Mouse (Mus musculus): ENCODE data around the gene Egfl8. TPM values are rescaled to one million over a fixed set of nuclear protein-coding genes. Genes with fewer than 3 reads are reported as not detected.

The Egfl8 gene
- polyA plus RNA-seq, 2 experiments from 2014 or later = 1.9 to 2.8 TPM

- ATAC-seq = no peak
These were observed 45.9 kb downstream of the Egfl8 start for GRCm38 (mm10) chr17:34569919-34570318.

GRCm38 (mm10) chr17:34568421-34568820 lies 47.4 kb downstream of the Egfl8 start:
- no peak for ATAC-seq

GRCm38 (mm10) chr17:34567311-34567710 lies 48.5 kb downstream of the Egfl8 start:
- no peak for ATAC-seq

DNA sequence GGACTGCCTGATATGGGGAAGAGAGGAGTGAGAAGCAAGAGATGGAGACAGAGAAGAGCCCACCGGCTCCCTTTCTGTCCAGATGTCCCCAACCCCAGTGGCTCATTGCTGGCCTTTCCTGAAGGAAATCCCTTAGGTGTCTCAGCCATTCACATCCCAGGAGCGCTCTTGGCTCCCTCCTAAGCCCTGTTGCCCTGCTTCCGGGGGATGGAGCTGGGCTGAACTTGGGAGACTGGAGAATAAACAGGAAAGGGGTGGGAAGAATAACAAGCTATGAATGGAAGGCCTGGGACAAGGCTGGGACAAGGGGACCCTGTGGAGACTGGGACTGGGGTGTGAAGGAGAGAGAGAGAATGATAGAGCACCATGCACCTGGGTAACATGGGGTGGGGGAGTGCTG lies 51.0 kb downstream of the Egfl8 start:
- no peak for ATAC-seq

GRCm38 (mm10) chr17:34564003-34564421 lies 51.8 kb downstream of the Egfl8 start, which contains the start of gene Notch4:
Notch4 (plus strand) TSS chr17:34564268.
- ATAC-seq = no peak

DNA sequence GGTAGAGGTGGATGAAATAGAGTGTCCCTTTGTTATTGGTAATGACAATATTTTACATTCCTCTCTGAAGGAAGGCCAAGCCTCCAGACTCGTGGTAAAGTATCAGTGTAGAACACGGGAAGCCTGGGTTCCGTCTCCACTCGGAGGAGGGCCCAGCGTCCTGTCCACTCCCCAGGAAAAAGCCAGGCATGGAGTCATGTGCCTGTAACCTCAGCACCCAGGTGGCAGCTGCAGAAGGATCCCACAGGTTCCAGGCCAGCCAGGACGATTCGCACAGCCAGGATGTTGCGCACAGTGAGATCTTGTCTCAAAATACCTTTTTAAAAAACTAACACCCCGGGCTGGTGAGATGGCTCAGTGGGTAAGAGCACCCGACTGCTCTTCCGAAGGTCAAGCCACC lies 52.4 kb downstream of the Egfl8 start:
- no peak for ATAC-seq

Other genes with a start within 250 kb of the Egfl8 start
- gene Btnl1, start 238.8 kb downstream of the Egfl8 start, polyA plus RNA-seq (2017; shearing (Covaris generic)) = not detected
- 1 to 10 TPM; 1.8 to 1.9 TPM for gene BC051142, start 217.2 kb downstream of the Egfl8 start, polyA plus RNA-seq (2017; shearing (Covaris generic))
- not detected for gene Btnl4, start 138.7 kb downstream of the Egfl8 start, polyA plus RNA-seq (2017; shearing (Covaris generic))
- under 1 TPM in 1 of 2 experiments, not detected in 1; 0.76 TPM for gene Btnl6, start 98.6 kb downstream of the Egfl8 start, polyA plus RNA-seq (2017; shearing (Covaris generic))
- gene Notch4, start 51.7 kb downstream of the Egfl8 start, polyA plus RNA-seq (2017; shearing (Covaris generic)) = 1 to 10 TPM in 1 of 2 experiments, under 1 TPM in 1; 0.09 to 1.1 TPM
- gene Gpsm3, start 26.2 kb downstream of the Egfl8 start, polyA plus RNA-seq (2017; shearing (Covaris generic)) = 100 to 1,000 TPM; 227 to 344 TPM
- 10 to 100 TPM in 1 of 2 experiments, 1 to 10 TPM in 1; 7.7 to 12.6 TPM for gene Pbx2, start 24.7 kb downstream of the Egfl8 start, polyA plus RNA-seq (2017; shearing (Covaris generic))
- gene Ager, start 18.1 kb downstream of the Egfl8 start, polyA plus RNA-seq (2017; shearing (Covaris generic)) = 1 to 10 TPM; 4.0 to 4.5 TPM
- 10 to 100 TPM; 68.0 to 75.0 TPM for gene Rnf5, start 12.3 kb downstream of the Egfl8 start, polyA plus RNA-seq (2017; shearing (Covaris generic))
- gene Agpat1, start 11.7 kb downstream of the Egfl8 start, polyA plus RNA-seq (2017; shearing (Covaris generic)) = 10 to 100 TPM; 16.9 to 19.2 TPM
- 10 to 100 TPM; 20.6 to 32.2 TPM for gene Ppt2, start 12.5 kb upstream of the Egfl8 start, polyA plus RNA-seq (2017; shearing (Covaris generic))
- gene Prrt1, start 13.6 kb upstream of the Egfl8 start, polyA plus RNA-seq (2017; shearing (Covaris generic)) = 1 to 10 TPM; 1.4 to 2.2 TPM
- 1 to 10 TPM; 3.6 to 5.9 TPM for gene Fkbpl, start 28.8 kb upstream of the Egfl8 start, polyA plus RNA-seq (2017; shearing (Covaris generic))
- 10 to 100 TPM; 15.2 to 20.2 TPM for gene Atf6b, start 31.2 kb upstream of the Egfl8 start, polyA plus RNA-seq (2017; shearing (Covaris generic))
- not detected for gene Tnxb, start 54.6 kb upstream of the Egfl8 start, polyA plus RNA-seq (2017; shearing (Covaris generic))
- not detected for gene C4b, start 127.9 kb upstream of the Egfl8 start, polyA plus RNA-seq (2017; shearing (Covaris generic))
- not detected for gene Cyp21a1, start 188.6 kb upstream of the Egfl8 start, polyA plus RNA-seq (2017; shearing (Covaris generic))
- gene Stk19, start 221.0 kb upstream of the Egfl8 start, polyA plus RNA-seq (2017; shearing (Covaris generic)) = 10 to 100 TPM; 24.4 to 46.0 TPM
- gene Dxo, start 221.0 kb upstream of the Egfl8 start, polyA plus RNA-seq (2017; shearing (Covaris generic)) = 10 to 100 TPM; 28.8 to 33.4 TPM
- 10 to 100 TPM; 26.8 to 44.1 TPM for gene Skiv2l, start 234.2 kb upstream of the Egfl8 start, polyA plus RNA-seq (2017; shearing (Covaris generic))
- gene Nelfe, start 234.4 kb upstream of the Egfl8 start, polyA plus RNA-seq (2017; shearing (Covaris generic)) = 10 to 100 TPM; 33.2 to 44.8 TPM
- under 1 TPM; 0.27 to 0.61 TPM for gene Cfb, start 246.5 kb upstream of the Egfl8 start, polyA plus RNA-seq (2017; shearing (Covaris generic))

Data from CD4-positive, CD25-positive, alpha-beta regulatory T cell, adult 4 months (primary cell).